Mouse (Mus musculus) intestine, postnatal 0 days (tissue): ENCODE measurements at regions not wholly inside any gene's neighbourhood (a gene's known extent, or its start where the extent isn't known, plus 50 kb on each side); places are given as distances from the start of the nearest gene placed in this dataset.

Experiments
- ATAC-seq: fragments of 200-750 bp; cut with Nextera tagmentation; 2 replicates; pipeline ENCODE4 v1.8.0; 2017; ENCODE audit warnings: mild to moderate bottlenecking, moderate TSS enrichment, moderate library complexity
- H3K27ac ChIP-seq: fragments of 300-500 bp; sonication (generic); 2 replicates; pipeline ENCODE4 v1.5.1; 2014; ENCODE audit warnings: mild to moderate bottlenecking, low read depth, low read length, moderate library complexity
- H3K27me3 ChIP-seq: fragments of 300-500 bp; sonication (generic); replicated peaks from 2 replicates; pipeline ENCODE4 v1.6.1; 2014; ENCODE audit warnings: low read length, mixed read lengths; ENCODE audit not compliant: control insufficient read depth, insufficient read depth
- H3K36me3 ChIP-seq: fragments of 300-500 bp; sonication (generic); 2 replicates; pipeline ENCODE4 v1.6.1; 2014; ENCODE audit warnings: mild to moderate bottlenecking, moderate library complexity; ENCODE audit not compliant: control insufficient read depth, insufficient read depth
- H3K4me1 ChIP-seq: fragments of 300-500 bp; sonication (generic); replicated peaks from 2 replicates; pipeline ENCODE4 v1.6.1; 2014; ENCODE audit warnings: antibody characterized with exemption, low read length, mixed read lengths; ENCODE audit not compliant: control insufficient read depth, insufficient read depth
- H3K4me2 ChIP-seq: fragments of 300-500 bp; sonication (generic); replicated peaks from 2 replicates; pipeline ENCODE4 v1.6.1; 2014; ENCODE audit warnings: low read depth, mild to moderate bottlenecking, moderate library complexity
- H3K4me3 ChIP-seq: fragments of 300-500 bp; sonication (generic); 2 replicates; pipeline ENCODE4 v1.5.1; 2014; ENCODE audit warnings: low read depth, low read length
- H3K9ac ChIP-seq: fragments of 300-500 bp; sonication (generic); 2 replicates; pipeline ENCODE4 v1.6.1; 2014; ENCODE audit warnings: mild to moderate bottlenecking, low read depth, low read length
- H3K9me3 ChIP-seq: fragments of 300-500 bp; sonication (generic); 2 replicates; pipeline ENCODE4 v1.6.1; 2016; ENCODE audit warnings: mixed run types; ENCODE audit not compliant: control insufficient read depth
- CTCF ChIP-seq: sonication (generic); IDR thresholded peaks from 2 replicates; pipeline ENCODE4 v1.5.1; 2016; ENCODE audit warnings: low read depth, mild to moderate bottlenecking, control low read depth, antibody characterized with exemption, moderate library complexity
- WGBS: fragments of 180-500 bp; shearing (Covaris S2); extraction: QIAGEN DNeasy Blood & Tissue Kit; methylation state at CpG from one replicate; pipeline ENCODE4 v1.1.7; 2014; 5-methylcytosine and 5-hydroxymethylcytosine counted together

- Histone ChIP-seq H3K27me3 (no peaks in the 10 kb centered on the region), H3K36me3 (no peaks in the 10 kb centered on the region), H3K9ac (no peak overlapping the region), H3K27ac (no peak overlapping the region), H3K4me1 (no peaks in the 10 kb centered on the region), H3K4me2 (no peak overlapping the region), H3K9me3 (no peaks in the 10 kb centered on the region), H3K4me3 (no peak overlapping the region)
- ATAC-seq, result no peak
- 6% methylated on average over 1 of the region's 1 CpGs for WGBS
- TF ChIP-seq CTCF, result peak; percentile 57
These were observed 127.8 kb downstream of the Stk31 start for GRCm38 (mm10) chr6:49523184-49523583.

DNA sequence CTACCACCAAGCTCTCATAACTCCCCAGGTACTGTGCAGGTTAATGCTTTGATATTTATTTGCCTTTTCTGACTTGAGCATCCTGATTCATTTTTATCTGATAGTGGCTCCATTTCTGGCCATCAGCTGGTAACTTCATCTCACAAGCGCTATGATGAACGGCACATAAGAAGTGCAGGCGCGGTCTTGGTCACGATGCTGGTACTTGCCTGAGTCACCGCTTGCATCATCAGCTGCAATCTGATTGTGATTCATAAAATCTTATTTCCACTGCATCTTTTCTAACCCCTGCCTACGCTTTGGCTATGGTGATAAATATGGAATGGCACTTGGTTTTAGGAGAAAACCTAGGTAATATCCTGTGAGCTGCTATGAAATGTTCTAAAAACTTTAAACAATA lies 128.3 kb downstream of the Stk31 start:
- H3K9ac ChIP-seq, result no peak overlapping the region
- 80% methylated on average over 7 of the region's 7 CpGs for WGBS
- H3K9me3 ChIP-seq, result no peaks in the 10 kb centered on the region
- no peaks in the 10 kb centered on the region for H3K4me1 ChIP-seq
- no peak for ATAC-seq
- H3K27ac ChIP-seq, result no peak overlapping the region
- H3K27me3 ChIP-seq, result no peaks in the 10 kb centered on the region
- TF ChIP-seq CTCF, result no peak
- H3K4me2 ChIP-seq, result no peak overlapping the region
- H3K4me3 ChIP-seq, result no peak overlapping the region
- no peaks in the 10 kb centered on the region for H3K36me3 ChIP-seq

- Histone ChIP-seq H3K9ac (no peak overlapping the region), H3K36me3 (no peaks in the 10 kb centered on the region), H3K9me3 (no peaks in the 10 kb centered on the region), H3K27ac (no peak overlapping the region), H3K4me1 (no peaks in the 10 kb centered on the region), H3K27me3 (no peaks in the 10 kb centered on the region), H3K4me3 (no peak overlapping the region), H3K4me2 (no peak overlapping the region)
- 93% methylated on average over 6 of the region's 9 CpGs for WGBS
- no peak for ATAC-seq
- TF ChIP-seq CTCF, result peak; percentile 46
These were observed 138.6 kb downstream of the Stk31 start for GRCm38 (mm10) chr6:49533956-49534355.

GRCm38 (mm10) chr6:49534551-49534950 lies 139.1 kb downstream of the Stk31 start:
- Histone ChIP-seq H3K27me3 (no peaks in the 10 kb centered on the region), H3K4me1 (no peaks in the 10 kb centered on the region), H3K9ac (no peak overlapping the region), H3K4me3 (no peak overlapping the region), H3K27ac (no peak overlapping the region), H3K9me3 (no peaks in the 10 kb centered on the region), H3K4me2 (no peak overlapping the region), H3K36me3 (no peaks in the 10 kb centered on the region)
- WGBS, result 73% methylated on average over 3 of the region's 3 CpGs
- no peak for ATAC-seq
- no peak for TF ChIP-seq CTCF

DNA sequence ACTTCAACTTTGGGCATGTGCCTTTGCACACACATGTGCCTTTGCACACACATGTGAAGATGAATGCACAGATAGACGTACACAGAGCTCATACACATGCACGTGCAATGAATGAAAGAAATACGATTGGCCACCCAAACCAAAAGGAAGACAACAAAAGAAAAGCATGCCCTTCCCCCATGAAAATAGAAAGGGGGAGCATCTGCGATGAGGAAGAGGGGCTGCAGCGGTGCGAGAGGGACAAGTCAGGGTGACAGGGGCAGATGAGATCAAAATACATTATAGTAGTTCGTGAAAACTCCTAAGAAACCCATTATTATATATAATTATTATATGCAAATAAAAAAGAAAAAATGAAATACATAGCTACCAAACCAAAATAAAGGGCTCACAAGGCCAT lies 149.5 kb downstream of the Stk31 start:
- 89% methylated on average over 7 of the region's 7 CpGs for WGBS
- Histone ChIP-seq H3K9me3 (no peaks in the 10 kb centered on the region), H3K4me2 (no peak overlapping the region), H3K9ac (no peak overlapping the region), H3K36me3 (no peaks in the 10 kb centered on the region), H3K4me3 (no peak overlapping the region), H3K27me3 (no peaks in the 10 kb centered on the region), H3K27ac (no peak overlapping the region), H3K4me1 (no peaks in the 10 kb centered on the region)
- TF ChIP-seq CTCF, result no peak
- no peak for ATAC-seq

DNA sequence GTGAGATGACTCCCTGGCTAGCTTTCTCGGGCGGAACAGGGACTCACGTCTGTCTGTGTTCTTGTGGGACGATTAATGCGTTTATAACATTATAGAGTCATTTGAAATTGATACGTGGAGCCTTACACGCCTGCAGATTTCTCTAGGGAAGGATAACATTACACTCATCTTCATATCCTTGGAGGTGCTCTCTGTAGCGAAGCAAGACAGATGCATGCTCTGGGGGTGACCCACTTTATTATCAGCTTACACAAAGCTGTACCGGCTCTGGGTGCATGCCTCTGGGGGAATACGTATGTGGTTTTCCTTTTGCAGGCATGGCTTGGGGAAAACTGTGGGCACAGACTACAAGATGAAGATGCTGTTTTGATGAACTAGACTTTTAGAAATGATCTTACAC lies 159.7 kb downstream of the Stk31 start:
- Histone ChIP-seq H3K27me3 (no peaks in the 10 kb centered on the region), H3K27ac (no peak overlapping the region), H3K4me1 (no peaks in the 10 kb centered on the region), H3K9me3 (no peaks in the 10 kb centered on the region), H3K36me3 (no peaks in the 10 kb centered on the region), H3K9ac (no peak overlapping the region), H3K4me2 (no peak overlapping the region), H3K4me3 (no peak overlapping the region)
- ATAC-seq, result no peak
- WGBS, result 86% methylated on average over 10 of the region's 10 CpGs
- TF ChIP-seq CTCF, result no peak

GRCm38 (mm10) chr6:49558508-49558907 lies 163.1 kb downstream of the Stk31 start:
- TF ChIP-seq CTCF, result no peak
- no peak for ATAC-seq
- no peak overlapping the region for H3K4me2 ChIP-seq

More at GRCm38 (mm10) chr6:49558508-49558907, 163.1 kb downstream of the Stk31 start:
- Histone ChIP-seq H3K27ac (no peak overlapping the region), H3K4me1 (no peaks in the 10 kb centered on the region), H3K9me3 (no peaks in the 10 kb centered on the region), H3K4me3 (no peak overlapping the region), H3K36me3 (no peaks in the 10 kb centered on the region), H3K27me3 (no peaks in the 10 kb centered on the region), H3K9ac (no peak overlapping the region)
- 88% methylated on average over 1 of the region's 1 CpGs for WGBS
